Mouse (Mus musculus): ENCODE results near the gene Adpgk.

GRCm38 (mm10) chr9:59245181-59245580 lies 46.2 kb upstream of the Adpgk start:
- no peak for TF ChIP-seq CTCF (IDR thresholded peaks at IDR 0.05; ENCODE audit: low read depth)
- no peak for TF ChIP-seq EP300 (IDR thresholded peaks at IDR 0.05; ENCODE audit: low read depth)
